Mouse (Mus musculus) urinary bladder, adult 2 months (tissue): ENCODE measurements around the gene Magea5. TPM values are rescaled to one million over a fixed set of nuclear protein-coding genes. Genes with fewer than 3 reads are reported as not detected.
"Not testable (repeated sequence)": the region's sequence is repeated elsewhere in the genome, so short reads cannot be mapped to it uniquely, and the experiment has no call there.

ENCODE experiments used
- DNase-seq: peaks from one replicate; pipeline ENCODE4 v3.0.0; 2022; ENCODE audit warnings: low spot score
- polyA plus RNA-seq: library from polyadenylated mRNA; depleted of rRNA; stranded (reverse); fragments of >200 nt; gene quantifications from 2 replicates; pipeline ENCODE4 v1.2.3, GENCODE M21; 2012; rRNA removed

Magea5 gene
- not detected in 2 replicates for polyA plus RNA-seq

- not testable (repeated sequence) for DNase-seq
These were observed at the start of gene Magea5 for GRCm38 (mm10) chrX:155063045-155063444. Gene Magea5 (minus strand): TSS chrX:155063145.

GRCm38 (mm10) chrX:155098024-155098423, 35.1 kb upstream of the Magea5 start:
- DNase-seq: no peak

GRCm38 (mm10) chrX:155093566-155093965, 30.6 kb upstream of the Magea5 start, which contains the start of gene Magea2:
Gene Magea2 (minus strand): TSS chrX:155093666.
- DNase-seq: not testable (repeated sequence)

GRCm38 (mm10) chrX:155089693-155090092, 26.7 kb upstream of the Magea5 start, which contains the start of gene Magea1:
Gene Magea1 (minus strand): TSS chrX:155089793.
- not testable (repeated sequence) for DNase-seq

Other genes with a start within 250 kb of the Magea5 start
- gene Cldn34b1, start 172.9 kb downstream of the Magea5 start, polyA plus RNA-seq: not detected in 2 replicates
- gene Magea6, start 127.2 kb downstream of the Magea5 start, polyA plus RNA-seq: not detected in 2 replicates
- not detected in 2 replicates for gene Magea3, start 113.6 kb downstream of the Magea5 start, polyA plus RNA-seq
- gene Magea8, start 67.3 kb downstream of the Magea5 start, polyA plus RNA-seq: not detected in 2 replicates
- gene Magea1, start 26.6 kb upstream of the Magea5 start, polyA plus RNA-seq: not detected in 2 replicates
- gene Magea2, start 30.5 kb upstream of the Magea5 start, polyA plus RNA-seq: not detected in 2 replicates
- gene Cldn34b2, start 65.3 kb upstream of the Magea5 start, polyA plus RNA-seq: not detected in 2 replicates
- gene Sat1, start 153.3 kb upstream of the Magea5 start, polyA plus RNA-seq: 311 and 408 TPM in 2 replicates
- gene Acot9, start 199.3 kb upstream of the Magea5 start, polyA plus RNA-seq: 29.7 and 36.1 TPM in 2 replicates